Mouse (Mus musculus): ENCODE data around the gene 1190007I07Rik.

Gene 1190007I07Rik

GRCm38 (mm10) chr10:82622671-82623552 is at the start of gene 1190007I07Rik:
Gene 1190007I07Rik, minus strand, starts transcription at chr10:82623228.
- peak; percentile 90 for DNase-seq (ENCODE audit: inconsistent ontology term)

GRCm38 (mm10) chr10:82670205-82670604 is 47.2 kb upstream of the 1190007I07Rik start:
- no peak for DNase-seq (ENCODE audit: inconsistent ontology term)

GRCm38 (mm10) chr10:82666436-82667234 is 43.6 kb upstream of the 1190007I07Rik start:
- DNase-seq (ENCODE audit: inconsistent ontology term), result peak; percentile 74

GRCm38 (mm10) chr10:82665951-82666350 is 42.9 kb upstream of the 1190007I07Rik start:
- no peak for DNase-seq (ENCODE audit: inconsistent ontology term)

- DNase-seq (ENCODE audit: inconsistent ontology term), result no peak
Observed at GRCm38 (mm10) chr10:82663289-82663688, 40.3 kb upstream of the 1190007I07Rik start.

- peak; percentile 75 for DNase-seq (ENCODE audit: inconsistent ontology term)
Observed at GRCm38 (mm10) chr10:82662267-82662990, 39.4 kb upstream of the 1190007I07Rik start.

- DNase-seq (ENCODE audit: inconsistent ontology term), result no peak
Observed at GRCm38 (mm10) chr10:82661820-82662219, 38.8 kb upstream of the 1190007I07Rik start.

GRCm38 (mm10) chr10:82654581-82654980 is 31.6 kb upstream of the 1190007I07Rik start:
- no peak for DNase-seq (ENCODE audit: inconsistent ontology term)

- DNase-seq (ENCODE audit: inconsistent ontology term), result no peak
Observed at GRCm38 (mm10) chr10:82652625-82653024, 29.6 kb upstream of the 1190007I07Rik start.

- DNase-seq (ENCODE audit: inconsistent ontology term), result no peak
Observed at GRCm38 (mm10) chr10:82651221-82651620, 28.2 kb upstream of the 1190007I07Rik start.

GRCm38 (mm10) chr10:82647205-82647811 is 24.3 kb upstream of the 1190007I07Rik start:
- DNase-seq (ENCODE audit: inconsistent ontology term), result no peak

GRCm38 (mm10) chr10:82646083-82646482 is 23.1 kb upstream of the 1190007I07Rik start:
- no peak for DNase-seq (ENCODE audit: inconsistent ontology term)

GRCm38 (mm10) chr10:82641481-82641880 is 18.5 kb upstream of the 1190007I07Rik start:
- DNase-seq (ENCODE audit: inconsistent ontology term), result no peak

- DNase-seq (ENCODE audit: inconsistent ontology term), result no peak
Observed at GRCm38 (mm10) chr10:82639032-82639698, 16.1 kb upstream of the 1190007I07Rik start.

- no peak for DNase-seq (ENCODE audit: inconsistent ontology term)
Observed at GRCm38 (mm10) chr10:82636321-82636720, 13.3 kb upstream of the 1190007I07Rik start.

- no peak for DNase-seq (ENCODE audit: inconsistent ontology term)
Observed at GRCm38 (mm10) chr10:82634348-82634747, 11.3 kb upstream of the 1190007I07Rik start.

- no peak for DNase-seq (ENCODE audit: inconsistent ontology term)
Observed at GRCm38 (mm10) chr10:82632496-82633280, 9.7 kb upstream of the 1190007I07Rik start.

GRCm38 (mm10) chr10:82631133-82631532 is 8.1 kb upstream of the 1190007I07Rik start:
- peak; percentile 13 for DNase-seq (ENCODE audit: inconsistent ontology term)

GRCm38 (mm10) chr10:82630497-82630896 is 7.5 kb upstream of the 1190007I07Rik start:
- DNase-seq (ENCODE audit: inconsistent ontology term), result peak; percentile 5

Data from Muller cell, postnatal 12 days (primary cell).